Mouse (Mus musculus): ENCODE data around the gene Dnajc17.

DNA sequence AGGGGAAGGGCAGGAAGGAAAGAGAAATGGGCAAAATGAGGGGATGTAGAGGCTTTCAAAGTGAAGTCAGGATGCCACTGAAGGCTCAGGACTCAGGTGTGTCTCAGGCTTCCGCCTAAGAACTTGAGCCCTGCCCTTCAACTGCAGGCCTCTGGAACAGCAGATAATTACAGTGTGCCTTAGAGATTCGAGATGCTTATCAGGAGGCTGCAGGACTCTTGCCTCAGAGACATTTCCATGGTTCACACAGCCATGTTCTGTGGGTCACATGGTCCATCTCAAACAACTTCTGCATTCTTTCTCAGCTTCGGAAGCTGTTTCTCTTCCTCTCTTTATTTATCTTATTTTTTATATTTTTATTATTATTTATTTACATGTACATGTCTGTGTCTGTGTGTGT is 45.5 kb downstream of the Dnajc17 start:
- no peak for TF ChIP-seq CTCF (IDR thresholded peaks at IDR 0.05; ENCODE audit: low read depth, low read length)
- TF ChIP-seq POLR2A (IDR thresholded peaks at IDR 0.05; ENCODE audit: borderline replicate concordance, low read depth, low read length): no peak

Measured in bone marrow macrophage, adult 2 months (primary cell).